Mouse (Mus musculus): ENCODE data around the gene Gfi1b.

DNA sequence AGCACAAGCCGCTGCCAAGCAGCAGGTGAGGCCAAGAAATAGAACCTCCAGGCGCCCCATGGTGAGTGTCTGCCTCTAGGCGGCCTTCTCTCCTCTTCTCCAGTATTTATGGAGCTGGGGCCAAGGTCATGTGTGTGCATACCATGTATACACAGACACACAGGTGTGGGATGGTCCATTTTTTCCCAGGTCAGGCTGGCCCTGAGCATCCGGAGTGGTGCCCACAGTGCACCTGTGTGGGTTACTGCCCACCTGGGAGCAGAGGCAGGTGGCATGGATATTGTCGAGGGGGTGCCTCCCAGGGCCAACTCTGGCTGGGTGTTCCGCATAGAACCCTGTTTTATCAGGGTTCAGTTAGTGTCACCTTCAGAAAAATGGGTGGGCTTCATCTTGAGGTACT lies 58.5 kb downstream of the Gfi1b start, which contains the start of gene Cel:
- no peak for TF ChIP-seq CTCF (IDR thresholded peaks at IDR 0.05; ENCODE audit: low read depth)
- TF ChIP-seq EP300 (optimal IDR thresholded peaks at IDR 0.05) = no peak
